Mouse (Mus musculus): Measurements from ENCODE around the gene Acsm2.

DNA sequence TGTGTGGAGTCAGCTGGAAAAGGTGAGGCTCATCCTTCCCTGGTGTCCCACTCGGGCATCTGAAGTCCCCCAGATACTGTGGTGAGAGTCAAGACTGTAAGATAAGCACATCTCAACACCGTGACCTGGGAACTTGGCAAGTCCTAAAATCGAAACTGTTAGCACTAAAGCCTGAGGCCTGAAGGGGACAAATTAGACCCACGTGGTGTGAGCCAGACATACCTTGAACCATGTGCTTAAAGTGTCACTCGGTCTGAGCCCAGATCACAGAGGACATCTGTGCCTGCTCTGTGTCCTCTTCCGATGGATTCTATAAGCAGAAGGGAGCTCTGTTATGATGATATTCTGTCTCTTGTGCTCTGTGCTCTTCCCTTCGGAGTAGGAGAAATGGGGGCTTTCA is 25.5 kb upstream of the Acsm2 start:
- TF ChIP-seq ELF1 (IDR thresholded peaks at IDR 0.05; ENCODE audit: low read depth, low read length) (no peak), MAFK (IDR thresholded peaks at IDR 0.05; ENCODE audit: borderline replicate concordance, low read depth, low read length) (no peak)

Measured in MEL (cell line).